Mouse (Mus musculus): Measurements from ENCODE around the gene Krtap26-1. TPM values are rescaled to one million over a fixed set of nuclear protein-coding genes. Genes with fewer than 3 reads are reported as not detected.

Krtap26-1 gene
- polyA plus RNA-seq, 1 experiment from 2014 or later = not detected

GRCm38 (mm10) chr16:88599504-88600237, 47.9 kb downstream of the Krtap26-1 start:
- H3K4me2 ChIP-seq (ENCODE audit: low read length) = peak overlapping the region; percentile 29
- no peaks in the 10 kb centered on the region for H3K36me3 ChIP-seq (ENCODE audit: control insufficient read depth, insufficient read depth, low read length)
- peak overlapping the region; percentile 59; the same call in 1 of the 2 replicates for H3K27ac ChIP-seq (ENCODE audit: low read depth)
- H3K4me3 ChIP-seq (ENCODE audit: low read depth, low read length) = no peak overlapping the region
- no peaks in the 10 kb centered on the region for H3K9me3 ChIP-seq (ENCODE audit: control insufficient read depth, low read length)
- peak; percentile 66 for DNase-seq (ENCODE audit: low spot score)
- WGBS = 26% methylated on average over 16 of the region's 16 CpGs
- H3K27me3 ChIP-seq (replicated peaks; ENCODE audit: control insufficient read depth, insufficient read depth, low read length) = no peaks in the 10 kb centered on the region
- no peak overlapping the region for H3K9ac ChIP-seq (ENCODE audit: low read length)
- ATAC-seq (replicated peaks; ENCODE audit: low FRiP score, low TSS enrichment, low read depth) = peak; percentile 77
- no peaks in the 10 kb centered on the region for H3K4me1 ChIP-seq (replicated peaks; ENCODE audit: control insufficient read depth, insufficient read depth, low read length)

Other genes starting within 250 kb of the Krtap26-1 start
- not detected in 2 replicates for gene Cldn17, start 140.8 kb downstream of the Krtap26-1 start, polyA plus RNA-seq (2014; fragmentation: Nextera tagmentation; extraction: Ambion mirVana)
- gene Cldn8, start 84.6 kb downstream of the Krtap26-1 start, polyA plus RNA-seq (2014; fragmentation: Nextera tagmentation; extraction: Ambion mirVana) = 42.0 and 49.3 TPM in 2 replicates
- gene Krtap24-1, start 35.5 kb downstream of the Krtap26-1 start, polyA plus RNA-seq (2014; fragmentation: Nextera tagmentation; extraction: Ambion mirVana) = not detected in 2 replicates
- gene 2310079G19Rik, start 20.1 kb downstream of the Krtap26-1 start, polyA plus RNA-seq (2014; fragmentation: Nextera tagmentation; extraction: Ambion mirVana) = not detected in 2 replicates
- gene Krtap27-1, start 23.9 kb upstream of the Krtap26-1 start, polyA plus RNA-seq (2014; fragmentation: Nextera tagmentation; extraction: Ambion mirVana) = not detected in 2 replicates
- gene 2310061N02Rik, start 60.2 kb upstream of the Krtap26-1 start, polyA plus RNA-seq (2014; fragmentation: Nextera tagmentation; extraction: Ambion mirVana) = not detected in 2 replicates
- gene Krtap13-1, start 81.1 kb upstream of the Krtap26-1 start, polyA plus RNA-seq (2014; fragmentation: Nextera tagmentation; extraction: Ambion mirVana) = not detected in 2 replicates
- gene Krtap13, start 103.8 kb upstream of the Krtap26-1 start, polyA plus RNA-seq (2014; fragmentation: Nextera tagmentation; extraction: Ambion mirVana) = not detected in 2 replicates
- gene 2310034C09Rik, start 111.1 kb upstream of the Krtap26-1 start, polyA plus RNA-seq (2014; fragmentation: Nextera tagmentation; extraction: Ambion mirVana) = not detected in 2 replicates
- not detected in 2 replicates for gene 2310057N15Rik, start 126.4 kb upstream of the Krtap26-1 start, polyA plus RNA-seq (2014; fragmentation: Nextera tagmentation; extraction: Ambion mirVana)
- not detected in 2 replicates for gene Gm5965, start 130.1 kb upstream of the Krtap26-1 start, polyA plus RNA-seq (2014; fragmentation: Nextera tagmentation; extraction: Ambion mirVana)
- gene Gm20741, start 164.4 kb upstream of the Krtap26-1 start, polyA plus RNA-seq (2014; fragmentation: Nextera tagmentation; extraction: Ambion mirVana) = not detected in 2 replicates
- gene Krtap15, start 172.4 kb upstream of the Krtap26-1 start, polyA plus RNA-seq (2014; fragmentation: Nextera tagmentation; extraction: Ambion mirVana) = not detected in 2 replicates
- gene Krtap14, start 178.3 kb upstream of the Krtap26-1 start, polyA plus RNA-seq (2014; fragmentation: Nextera tagmentation; extraction: Ambion mirVana) = not detected in 2 replicates
- gene Krtap19-1, start 221.6 kb upstream of the Krtap26-1 start, polyA plus RNA-seq (2014; fragmentation: Nextera tagmentation; extraction: Ambion mirVana) = not detected in 2 replicates
- not detected in 2 replicates for gene Krtap19-2, start 226.5 kb upstream of the Krtap26-1 start, polyA plus RNA-seq (2014; fragmentation: Nextera tagmentation; extraction: Ambion mirVana)
- not detected in 2 replicates for gene Krtap19-3, start 230.2 kb upstream of the Krtap26-1 start, polyA plus RNA-seq (2014; fragmentation: Nextera tagmentation; extraction: Ambion mirVana)
- not detected in 2 replicates for gene Krtap19-4, start 237.3 kb upstream of the Krtap26-1 start, polyA plus RNA-seq (2014; fragmentation: Nextera tagmentation; extraction: Ambion mirVana)
- not detected in 2 replicates for gene Krtap19-5, start 248.7 kb upstream of the Krtap26-1 start, polyA plus RNA-seq (2014; fragmentation: Nextera tagmentation; extraction: Ambion mirVana)